Mouse (Mus musculus): Measurements from ENCODE around the gene Cts7.

Cts7 gene

GRCm38 (mm10) chr13:61358097-61358496 is at the start of gene Cts7:
Cts7 (minus strand) TSS chr13:61358197.
- DNase-seq: no peak

Measured in cerebellum, postnatal 36 days (tissue).